ENCODE assay signal across 8 mouse cellular contexts in the genomic region with DNA sequence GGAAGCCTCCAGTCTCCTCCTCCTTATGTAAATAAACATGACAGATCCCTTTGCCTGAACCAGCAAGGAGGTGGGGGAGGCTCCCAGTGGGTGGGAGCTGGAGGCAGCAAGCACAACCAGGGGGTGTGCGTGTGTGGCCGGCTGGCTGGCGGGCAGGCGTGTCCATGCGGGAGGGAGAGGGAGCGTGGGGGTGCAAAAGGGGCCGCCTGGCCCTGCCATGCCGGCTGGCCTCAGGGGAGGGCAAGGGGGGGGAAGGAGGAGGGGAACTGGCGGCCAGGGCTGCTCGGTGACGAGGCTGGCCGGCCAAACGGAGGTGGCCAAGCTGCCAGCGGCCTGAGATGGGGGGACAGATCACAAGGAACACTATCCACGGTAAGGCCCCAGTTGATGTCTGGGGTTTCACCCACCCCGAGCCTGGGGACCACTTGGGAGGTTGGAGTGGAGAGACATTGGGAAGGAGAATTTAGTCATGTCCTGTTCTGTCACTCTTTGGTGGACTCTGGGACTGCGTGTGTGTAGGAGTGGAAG. TPM values are rescaled to one million over a fixed set of nuclear protein-coding genes. Genes with fewer than 3 reads are reported as not detected.
A peak's percentile ranks its signal among the peaks of the same experiment; 100 is the strongest.
DNase-seq lines count a peak whose midpoint lies in the region; ATAC-seq lines count a peak whose summit lies in the region.

No protein-coding gene starts in this region.

- H3K4me3 ChIP-seq in hindbrain, embryonic 16.5 days (ENCODE audit: low read length), result peak overlapping the region; percentile 32

- peak overlapping the region; percentile 48; the same call in 1 of the 2 replicates for H3K27ac ChIP-seq in hindbrain, embryonic 16.5 days (ENCODE audit: low read depth, low read length)

- peaks cover 8% of the 10 kb centered on the region for H3K4me1 ChIP-seq in hindbrain, embryonic 16.5 days (ENCODE audit: control insufficient read depth, insufficient read depth, low read depth, low read length)

- no peaks in the 10 kb centered on the region for H3K36me3 ChIP-seq in hindbrain, embryonic 16.5 days (ENCODE audit: control insufficient read depth, insufficient read depth, low read length)

- no peaks in the 10 kb centered on the region for H3K9me3 ChIP-seq in hindbrain, embryonic 16.5 days (ENCODE audit: control insufficient read depth, low read length)

- DNase-seq in adrenal gland, adult 2 months, result peak; percentile 84
- DNase-seq in embryo, embryonic 10 days (ENCODE audit: low spot score), result peak; percentile 67
- DNase-seq in gastrocnemius, postnatal 14 days, result peak; percentile 83
- DNase-seq in left cerebral cortex, postnatal 25 days (ENCODE audit: low spot score in 2 of 2), result peak; percentile 60 to 82
- DNase-seq in right cerebral cortex, postnatal 36 days (ENCODE audit: low spot score in 2 of 2), result peak; percentile 65 to 69
- DNase-seq in spleen, adult 12 weeks (ENCODE audit: low spot score), result no peak

- peak overlapping the region; percentile 54 for H3K4me2 ChIP-seq in hindbrain, embryonic 16.5 days (ENCODE audit: low read length)

- H3K9ac ChIP-seq in hindbrain, embryonic 16.5 days (ENCODE audit: low read depth, low read length), result peak overlapping the region; percentile 57

- intact Hi-C loops in gastrocnemius, postnatal 14 days (cut with DNase I; ENCODE audit: low total_unique reads), result no loop called here
- intact Hi-C loops in left cerebral cortex, postnatal 25 days (cut with DNase I), result no loop called here

- WGBS in hindbrain, embryonic 16.5 days, result 6% methylated on average over 17 of the region's 17 CpGs

- no peaks in the 10 kb centered on the region for H3K27me3 ChIP-seq in hindbrain, embryonic 16.5 days (replicated peaks; ENCODE audit: control insufficient read depth, insufficient read depth, low read length)

- ATAC-seq in hindbrain, embryonic 16.5 days, result peak; percentile 70
- 0 out of 2 replicates have a peak, but pooled peaks have one; percentile 19 for ATAC-seq in megakaryocyte progenitor cell, adult 5-6 weeks (replicated peaks; ENCODE audit: poor library complexity)

RNA-seq across cellular contexts. Expression of gene Neurl1a, which starts 50.2 kb away (rescaled TPM):
- 10 to 100 TPM; 12.1 to 24.2 TPM for total RNA-seq in adrenal gland, adult 2 months (2021)
- 21.5 and 28.3 TPM in 2 replicates for polyA plus RNA-seq in adrenal gland, adult 2 months (2012; rRNA removed)
- total RNA-seq in gastrocnemius, postnatal 14 days (2021), result 10 to 100 TPM; 63.6 to 86.9 TPM
- 15.0 and 16.0 TPM in 2 replicates for polyA plus RNA-seq in hindbrain, embryonic 16.5 days (2015; fragmentation: Nextera tagmentation; extraction: Ambion mirVana)
- 100 to 1,000 TPM; 188 to 191 TPM for total RNA-seq in left cerebral cortex, postnatal 25 days (2021)
- not detected in 2 replicates for total RNA-seq in megakaryocyte progenitor cell, adult 5-6 weeks (2015)
- 0.04 TPM in 1 of 2 replicates, not detected in the other for total RNA-seq in megakaryocyte progenitor cell, adult 5-6 weeks (2017)

Comparison
In these comparisons a context has a peak if more than half of its experiments do, and no peak if none do; other contexts are left out.
1. RNA of gene Neurl1a, which starts 50.2 kb away (total RNA-seq): 188 to 191 TPM in left cerebral cortex, postnatal 25 days, 63.6 to 86.9 TPM in gastrocnemius, postnatal 14 days and 12.1 to 24.2 TPM in adrenal gland, adult 2 months; 0.04 TPM in megakaryocyte progenitor cell, adult 5-6 weeks; every median in the first group is over 10 times any median in the second.